Comparison of ENCODE assay signal across 23 mouse cellular contexts in genomic region chr19:11949878-11950277, GRCm38 (mm10).
"Had no signal": no experiment of that assay in that cellular context is flagged by ENCODE, and none has a peak within 500 bp of the region (broad histone marks: within the 10 kb centered on the region; RNA-seq: fewer than 3 reads in every experiment).

No protein-coding gene starts in this region.

- H3K27me3 ChIP-seq: heart, embryonic 12.5 days; hindbrain, embryonic 13.5 days; hindbrain, embryonic 15.5 days; limb, embryonic 12.5 days; liver, embryonic 13.5 days had no signal

- H3K9me3 ChIP-seq: heart, embryonic 10.5 days; heart, embryonic 12.5 days; hindbrain, embryonic 10.5 days; hindbrain, embryonic 13.5 days; hindbrain, embryonic 15.5 days; limb, embryonic 10.5 days; limb, embryonic 12.5 days; liver, embryonic 13.5 days had no signal

- H3K27ac ChIP-seq: heart, embryonic 10.5 days; hindbrain, embryonic 10.5 days; hindbrain, embryonic 13.5 days; hindbrain, embryonic 15.5 days; hindbrain, postnatal 0 days; layer of hippocampus, adult 2 months; left cerebral cortex, adult 2 months; limb, embryonic 10.5 days; limb, embryonic 12.5 days; liver, embryonic 13.5 days had no signal

- H3K4me1 ChIP-seq: hindbrain, embryonic 10.5 days; hindbrain, embryonic 13.5 days; hindbrain, embryonic 15.5 days; limb, embryonic 10.5 days had no signal

- ATAC-seq: hindbrain, postnatal 0 days; intestine, postnatal 0 days had no signal

- H3K4me3 ChIP-seq: heart, embryonic 10.5 days; heart, embryonic 12.5 days; hindbrain, embryonic 10.5 days; hindbrain, embryonic 13.5 days; hindbrain, embryonic 15.5 days; layer of hippocampus, adult 2 months; left cerebral cortex, adult 2 months; limb, embryonic 10.5 days; limb, embryonic 12.5 days; liver, embryonic 13.5 days had no signal

- DNase-seq: gastrocnemius, postnatal 14 days; gastrocnemius, postnatal 36 days; heart, postnatal 10 days; heart, postnatal 4 days; kidney, adult 18-20 months; kidney, adult 8-10 months; kidney, postnatal 10 days; kidney, postnatal 25 days; kidney, postnatal 4 days; liver; liver, embryonic 13.5 days had no signal

- H3K4me2 ChIP-seq: heart, embryonic 12.5 days; hindbrain, embryonic 13.5 days; hindbrain, embryonic 15.5 days; limb, embryonic 12.5 days; liver, embryonic 11.5 days; liver, embryonic 13.5 days had no signal

- H3K9ac ChIP-seq: heart, embryonic 12.5 days; hindbrain, embryonic 13.5 days; hindbrain, embryonic 15.5 days; limb, embryonic 12.5 days; liver, embryonic 13.5 days had no signal
